Mouse (Mus musculus): ENCODE measurements around the gene Ubash3b. TPM values are rescaled to one million over a fixed set of nuclear protein-coding genes. Genes with fewer than 3 reads are reported as not detected.

Ubash3b gene
- total RNA-seq, 1 experiment: 2.8 TPM

GRCm38 (mm10) chr9:41153979-41154378 is 7.5 kb downstream of the Ubash3b start:
- H3K27ac ChIP-seq (ENCODE audit: insufficient read depth, low read depth, low read length, poor library complexity, severe bottlenecking): no peak overlapping the region
- H3K4me3 ChIP-seq (ENCODE audit: insufficient read depth in 1 of 2, low read depth in 1 of 2, low read length in 2 of 2, poor library complexity in 1 of 2, severe bottlenecking in 1 of 2): no peak overlapping the region
- H3K36me3 ChIP-seq (ENCODE audit: control insufficient read depth, insufficient read depth, low read length, poor library complexity, severe bottlenecking): no peaks in the 10 kb centered on the region
- H3K4me1 ChIP-seq (ENCODE audit: control insufficient read depth in 2 of 2, insufficient read depth in 2 of 2, low read length in 2 of 2, poor library complexity in 1 of 2): no peaks in the 10 kb centered on the region; a peak in 1 of 4 replicates
- no peaks in the 10 kb centered on the region for H3K9me3 ChIP-seq (ENCODE audit: control insufficient read depth, insufficient read depth, low read depth, low read length)
- no peak for DNase-seq (ENCODE audit: low read depth, low spot score)
- TF ChIP-seq HCFC1 (IDR thresholded peaks at IDR 0.05; ENCODE audit: borderline replicate concordance, insufficient read depth, low read length): no peak
- no peak for TF ChIP-seq ZNF384 (IDR thresholded peaks at IDR 0.05; ENCODE audit: low read depth, low read length)
- TF ChIP-seq MAFK (IDR thresholded peaks at IDR 0.05; ENCODE audit: insufficient read depth, low read depth, low read length): no peak
- no peak for TF ChIP-seq CHD2 (IDR thresholded peaks at IDR 0.05; ENCODE audit: low read depth, low read length)
- TF ChIP-seq ZC3H11A (IDR thresholded peaks at IDR 0.05; ENCODE audit: borderline replicate concordance, low read depth, low read length): no peak
- in situ Hi-C loops (cut with MboI; ENCODE audit: low sequenced_read_pairs in 2 of 2, unreplicated experiment in 2 of 2): no loop called here
- H3K9ac ChIP-seq (ENCODE audit: insufficient read depth, low read depth, low read length, poor library complexity, severe bottlenecking): no peak overlapping the region

- no peaks in the 10 kb centered on the region for H3K9me3 ChIP-seq (ENCODE audit: control insufficient read depth, insufficient read depth, low read depth, low read length)
- in situ Hi-C loops (cut with MboI; ENCODE audit: low sequenced_read_pairs in 2 of 2, unreplicated experiment in 2 of 2): no loop called here
- no peaks in the 10 kb centered on the region for H3K4me1 ChIP-seq (ENCODE audit: control insufficient read depth in 2 of 2, insufficient read depth in 2 of 2, low read length in 2 of 2, poor library complexity in 1 of 2)
- DNase-seq (ENCODE audit: low read depth, low spot score): no peak
- H3K27ac ChIP-seq (ENCODE audit: insufficient read depth, low read depth, low read length, poor library complexity, severe bottlenecking): no peak overlapping the region
- no peak overlapping the region for H3K4me3 ChIP-seq (ENCODE audit: insufficient read depth in 1 of 2, low read depth in 1 of 2, low read length in 2 of 2, poor library complexity in 1 of 2, severe bottlenecking in 1 of 2)
- no peaks in the 10 kb centered on the region for H3K36me3 ChIP-seq (ENCODE audit: control insufficient read depth, insufficient read depth, low read length, poor library complexity, severe bottlenecking)
- no peak for TF ChIP-seq MAFK (IDR thresholded peaks at IDR 0.05; ENCODE audit: insufficient read depth, low read depth, low read length)
- H3K9ac ChIP-seq (ENCODE audit: insufficient read depth, low read depth, low read length, poor library complexity, severe bottlenecking): no peak overlapping the region
Measured at GRCm38 (mm10) chr9:41153050-41153449, 8.4 kb downstream of the Ubash3b start.

- in situ Hi-C loops (cut with MboI; ENCODE audit: low sequenced_read_pairs in 2 of 2, unreplicated experiment in 2 of 2): no loop called here
- H3K4me1 ChIP-seq (ENCODE audit: control insufficient read depth in 2 of 2, insufficient read depth in 2 of 2, low read length in 2 of 2, poor library complexity in 1 of 2): no peaks in the 10 kb centered on the region
Measured at GRCm38 (mm10) chr9:41151491-41151890, 10.0 kb downstream of the Ubash3b start.

DNA sequence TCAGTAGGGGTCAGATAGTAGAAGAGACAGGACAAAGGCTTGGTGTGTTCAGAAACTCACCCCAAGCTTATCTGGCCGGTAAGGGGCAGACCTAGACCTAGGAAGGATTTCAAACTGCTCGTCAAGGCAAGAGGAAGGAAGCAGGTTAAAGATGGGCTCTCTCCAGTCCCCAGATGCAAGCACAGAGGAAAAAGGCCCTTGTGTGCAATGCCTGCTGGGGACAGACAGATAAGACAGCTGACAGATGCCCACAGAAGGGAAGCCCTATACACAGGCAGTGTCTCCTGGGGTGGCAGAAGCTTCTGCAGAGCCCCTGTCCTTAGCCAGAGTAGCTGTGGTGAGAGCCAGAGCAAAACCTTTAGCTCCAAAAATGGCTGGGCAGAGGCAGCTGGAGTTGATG is 11.6 kb downstream of the Ubash3b start:
- Histone ChIP-seq H3K4me1 (ENCODE audit: control insufficient read depth in 2 of 2, insufficient read depth in 2 of 2, low read length in 2 of 2, poor library complexity in 1 of 2) (no peaks in the 10 kb centered on the region), H3K4me3 (ENCODE audit: insufficient read depth in 1 of 2, low read depth in 1 of 2, low read length in 2 of 2, poor library complexity in 1 of 2, severe bottlenecking in 1 of 2) (no peak overlapping the region), H3K36me3 (ENCODE audit: control insufficient read depth, insufficient read depth, low read length, poor library complexity, severe bottlenecking) (no peaks in the 10 kb centered on the region), H3K9ac (ENCODE audit: insufficient read depth, low read depth, low read length, poor library complexity, severe bottlenecking) (no peak overlapping the region), H3K9me3 (ENCODE audit: control insufficient read depth, insufficient read depth, low read depth, low read length) (no peaks in the 10 kb centered on the region), H3K27ac (ENCODE audit: insufficient read depth, low read depth, low read length, poor library complexity, severe bottlenecking) (no peak overlapping the region)
- TF ChIP-seq CHD2 (IDR thresholded peaks at IDR 0.05; ENCODE audit: low read depth, low read length): no peak
- no peak for TF ChIP-seq ZC3H11A (IDR thresholded peaks at IDR 0.05; ENCODE audit: borderline replicate concordance, low read depth, low read length)
- no peak for TF ChIP-seq ZNF384 (IDR thresholded peaks at IDR 0.05; ENCODE audit: low read depth, low read length)
- TF ChIP-seq MAFK (IDR thresholded peaks at IDR 0.05; ENCODE audit: insufficient read depth, low read depth, low read length): no peak
- TF ChIP-seq HCFC1 (IDR thresholded peaks at IDR 0.05; ENCODE audit: borderline replicate concordance, insufficient read depth, low read length): no peak
- in situ Hi-C loops (cut with MboI; ENCODE audit: low sequenced_read_pairs in 2 of 2, unreplicated experiment in 2 of 2): no loop called here
- no peak for DNase-seq (ENCODE audit: low read depth, low spot score)

More at GRCm38 (mm10) chr9:41151491-41151890, 10.0 kb downstream of the Ubash3b start:
- Histone ChIP-seq H3K9me3 (ENCODE audit: control insufficient read depth, insufficient read depth, low read depth, low read length) (no peaks in the 10 kb centered on the region), H3K9ac (ENCODE audit: insufficient read depth, low read depth, low read length, poor library complexity, severe bottlenecking) (no peak overlapping the region), H3K4me3 (ENCODE audit: insufficient read depth in 1 of 2, low read depth in 1 of 2, low read length in 2 of 2, poor library complexity in 1 of 2, severe bottlenecking in 1 of 2) (no peak overlapping the region), H3K36me3 (ENCODE audit: control insufficient read depth, insufficient read depth, low read length, poor library complexity, severe bottlenecking) (no peaks in the 10 kb centered on the region), H3K27ac (ENCODE audit: insufficient read depth, low read depth, low read length, poor library complexity, severe bottlenecking) (no peak overlapping the region)
- no peak for TF ChIP-seq ZC3H11A (IDR thresholded peaks at IDR 0.05; ENCODE audit: borderline replicate concordance, low read depth, low read length)
- TF ChIP-seq HCFC1 (IDR thresholded peaks at IDR 0.05; ENCODE audit: borderline replicate concordance, insufficient read depth, low read length): no peak
- no peak for TF ChIP-seq MAFK (IDR thresholded peaks at IDR 0.05; ENCODE audit: insufficient read depth, low read depth, low read length)
- DNase-seq (ENCODE audit: low read depth, low spot score): no peak

DNA sequence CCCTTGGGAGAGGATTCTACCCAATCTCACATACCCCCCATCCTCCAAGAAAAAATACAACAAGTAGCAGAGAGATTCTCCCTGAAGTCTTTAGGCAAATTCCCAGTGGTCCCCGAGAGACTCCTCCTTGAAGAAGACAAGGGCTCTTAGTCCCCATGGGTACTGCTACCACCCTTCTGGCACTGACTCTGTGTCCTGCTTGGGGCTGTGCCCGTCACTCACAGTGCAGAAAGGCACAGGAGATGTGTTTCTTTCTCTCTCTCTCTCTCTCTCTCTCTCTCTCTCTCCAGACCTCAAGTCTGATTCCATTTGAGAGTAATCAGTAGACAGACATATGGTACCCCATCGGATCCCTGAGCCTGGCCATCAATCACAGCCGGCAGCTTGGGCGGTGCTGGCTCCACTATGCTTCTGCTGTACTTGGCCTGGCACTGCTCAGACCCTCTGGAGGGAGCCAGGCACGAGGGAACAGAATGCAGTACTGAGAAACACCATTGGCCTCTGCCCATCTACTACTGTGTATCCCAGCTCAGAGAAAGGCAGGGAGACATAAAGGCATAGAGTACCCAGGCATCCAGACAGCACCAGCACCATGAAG is 12.3 kb downstream of the Ubash3b start:
- no peak overlapping the region for H3K9ac ChIP-seq (ENCODE audit: insufficient read depth, low read depth, low read length, poor library complexity, severe bottlenecking)
- no peak overlapping the region for H3K27ac ChIP-seq (ENCODE audit: insufficient read depth, low read depth, low read length, poor library complexity, severe bottlenecking)
- TF ChIP-seq HCFC1 (IDR thresholded peaks at IDR 0.05; ENCODE audit: borderline replicate concordance, insufficient read depth, low read length) (no peak), CHD2 (IDR thresholded peaks at IDR 0.05; ENCODE audit: low read depth, low read length) (no peak), ZNF384 (IDR thresholded peaks at IDR 0.05; ENCODE audit: low read depth, low read length) (no peak)
- no peak for DNase-seq (ENCODE audit: low read depth, low spot score)
- H3K36me3 ChIP-seq (ENCODE audit: control insufficient read depth, insufficient read depth, low read length, poor library complexity, severe bottlenecking): no peaks in the 10 kb centered on the region
- H3K4me1 ChIP-seq (ENCODE audit: control insufficient read depth in 2 of 2, insufficient read depth in 2 of 2, low read length in 2 of 2, poor library complexity in 1 of 2): no peaks in the 10 kb centered on the region
- in situ Hi-C loops (cut with MboI; ENCODE audit: low sequenced_read_pairs in 2 of 2, unreplicated experiment in 2 of 2): no loop called here
- H3K4me3 ChIP-seq (ENCODE audit: insufficient read depth in 1 of 2, low read depth in 1 of 2, low read length in 2 of 2, poor library complexity in 1 of 2, severe bottlenecking in 1 of 2): no peak overlapping the region
- H3K9me3 ChIP-seq (ENCODE audit: control insufficient read depth, insufficient read depth, low read depth, low read length): no peaks in the 10 kb centered on the region
